Comparison of ENCODE assay signal across 9 mouse cellular contexts in genomic region chr10:59503433-59504210, GRCm38 (mm10).
A peak's percentile ranks its signal among the peaks of the same experiment; 100 is the strongest.
DNase-seq lines count a peak whose midpoint lies in the region; ATAC-seq and TF ChIP-seq lines count a peak whose summit lies in the region.
"Had no signal": no experiment of that assay in that cellular context is flagged by ENCODE, and none has a peak within 500 bp of the region (broad histone marks: within the 10 kb centered on the region; RNA-seq: fewer than 3 reads in every experiment).

No protein-coding gene starts in this region.

- TF ChIP-seq EP300 in heart, adult 2 months (IDR thresholded peaks at IDR 0.05; ENCODE audit: insufficient read depth, low read depth, low read length), result no peak

- H3K27ac ChIP-seq in heart, adult 2 months, result no peak overlapping the region
- H3K27ac ChIP-seq in intestine, postnatal 0 days (ENCODE audit: low read depth, low read length), result no peak overlapping the region
- peak overlapping the region; percentile 31; the same call in 1 of the 2 replicates for H3K27ac ChIP-seq in stomach, embryonic 15.5 days

- peak overlapping the region; percentile 34 for H3K4me3 ChIP-seq in heart, adult 2 months
- H3K4me3 ChIP-seq in intestine, postnatal 0 days (ENCODE audit: low read depth, low read length), result peak overlapping the region; percentile 21
- H3K4me3 ChIP-seq in stomach, embryonic 15.5 days (replicated peaks), result peak overlapping the region; percentile 18
- H3K4me3 ChIP-seq: erythroblast, embryonic 14.5 days had no signal

- intact Hi-C loops in heart, adult 2 months (cut with DNase I), result loop anchor here (5.0 kb wide), 1 partner anchor 114 kb away; the partner anchor contains the start of genes Gm10322 and Mcu
- intact Hi-C loops in left cerebral cortex, postnatal 36 days (cut with DNase I), result loop anchor here (5.0 kb wide), 1 partner anchor 199 kb away; the partner anchor contains the start of gene Micu1

- WGBS in heart, adult 2 months, result 41% methylated on average over 31 of the region's 31 CpGs
- 40% methylated on average over 31 of the region's 31 CpGs for WGBS in intestine, postnatal 0 days
- WGBS in stomach, embryonic 15.5 days, result 36% methylated on average over 31 of the region's 31 CpGs

- no peak for TF ChIP-seq CTCF in heart, adult 2 months (IDR thresholded peaks at IDR 0.05)
- no peak for TF ChIP-seq CTCF in intestine, postnatal 0 days (IDR thresholded peaks at IDR 0.05; ENCODE audit: low read depth)

- peak; percentile 63 for DNase-seq in layer of hippocampus, adult 11-12 months (ENCODE audit: low spot score)
- DNase-seq in layer of hippocampus, adult 9-10 months (ENCODE audit: low spot score), result no peak
- DNase-seq in heart, adult 2 months, result peak; percentile 56 to 67
- peak; percentile 52 to 56 for DNase-seq in left cerebral cortex, postnatal 36 days (ENCODE audit: low spot score in 2 of 2)
- peak; percentile 44 for DNase-seq in mesoderm, embryonic 11.5 days (ENCODE audit: low read depth, low spot score)
- no peak for DNase-seq in thymus, postnatal 10 days (ENCODE audit: low spot score in 2 of 2)

- ATAC-seq in intestine, postnatal 0 days, result peak; percentile 66
- peak; percentile 71; the same call in 1 of the 2 replicates for ATAC-seq in stomach, embryonic 15.5 days (ENCODE audit: insufficient read depth, low FRiP score, low read depth)

- H3K9me3 ChIP-seq in intestine, postnatal 0 days (ENCODE audit: control insufficient read depth), result no peaks in the 10 kb centered on the region
- no peaks in the 10 kb centered on the region for H3K9me3 ChIP-seq in stomach, embryonic 15.5 days

- H3K9ac ChIP-seq in heart, adult 2 months (ENCODE audit: low read depth, low read length), result no peak overlapping the region
- H3K9ac ChIP-seq in intestine, postnatal 0 days (ENCODE audit: low read depth, low read length), result peak overlapping the region; percentile 26; the same call in 1 of the 2 replicates
- H3K9ac ChIP-seq in stomach, embryonic 15.5 days, result no peak overlapping the region

- H3K4me2 ChIP-seq in intestine, postnatal 0 days (replicated peaks; ENCODE audit: low read depth), result peak overlapping the region; percentile 57
- peak overlapping the region; percentile 44 for H3K4me2 ChIP-seq in stomach, embryonic 15.5 days

- H3K79me2 ChIP-seq in heart, adult 2 months (replicated peaks; ENCODE audit: control insufficient read depth, insufficient read depth, low read length), result no peaks in the 10 kb centered on the region

- H3K27me3 ChIP-seq in heart, adult 2 months (ENCODE audit: control insufficient read depth, insufficient read depth, low read length), result no peaks in the 10 kb centered on the region
- no peaks in the 10 kb centered on the region for H3K27me3 ChIP-seq in intestine, postnatal 0 days (replicated peaks; ENCODE audit: control insufficient read depth, insufficient read depth, low read length)
- H3K27me3 ChIP-seq in stomach, embryonic 15.5 days (replicated peaks), result no peaks in the 10 kb centered on the region

- no peaks in the 10 kb centered on the region for H3K36me3 ChIP-seq in heart, adult 2 months (ENCODE audit: control insufficient read depth, insufficient read depth, low read length)
- no peaks in the 10 kb centered on the region for H3K36me3 ChIP-seq in intestine, postnatal 0 days (ENCODE audit: control insufficient read depth, insufficient read depth)
- H3K36me3 ChIP-seq in stomach, embryonic 15.5 days, result no peaks in the 10 kb centered on the region

- no peak for TF ChIP-seq POLR2A in heart, adult 2 months (IDR thresholded peaks at IDR 0.05; ENCODE audit: insufficient read depth, low read depth, low read length)

- H3K4me1 ChIP-seq in heart, adult 2 months (ENCODE audit: control insufficient read depth, insufficient read depth, low read length), result peaks cover 3% of the 10 kb centered on the region; the same call in 1 of the 2 replicates
- no peaks in the 10 kb centered on the region; the same call in 1 of the 2 replicates for H3K4me1 ChIP-seq in intestine, postnatal 0 days (replicated peaks; ENCODE audit: control insufficient read depth, insufficient read depth, low read length)
- peaks cover 7% of the 10 kb centered on the region; the same call in 1 of the 2 replicates for H3K4me1 ChIP-seq in stomach, embryonic 15.5 days

Comparison
In these comparisons a context has a peak if more than half of its experiments do, and no peak if none do; other contexts are left out.
1. DNase-seq: peak in layer of hippocampus, adult 11-12 months (single experiment), heart, adult 2 months (2 of 2), left cerebral cortex, postnatal 36 days (2 of 2) and mesoderm, embryonic 11.5 days (single experiment); none in layer of hippocampus, adult 9-10 months (single experiment) and thymus, postnatal 10 days (0 of 2).
2. Peak in every context shown above with its lines, with median percentiles within 50 percentile points of each other: H3K4me3 ChIP-seq.